Mouse (Mus musculus): ENCODE measurements around the gene Fasn.
"Not testable (repeated sequence)": the region's sequence is repeated elsewhere in the genome, so short reads cannot be mapped to it uniquely, and the experiment has no call there.

Gene Fasn

DNA sequence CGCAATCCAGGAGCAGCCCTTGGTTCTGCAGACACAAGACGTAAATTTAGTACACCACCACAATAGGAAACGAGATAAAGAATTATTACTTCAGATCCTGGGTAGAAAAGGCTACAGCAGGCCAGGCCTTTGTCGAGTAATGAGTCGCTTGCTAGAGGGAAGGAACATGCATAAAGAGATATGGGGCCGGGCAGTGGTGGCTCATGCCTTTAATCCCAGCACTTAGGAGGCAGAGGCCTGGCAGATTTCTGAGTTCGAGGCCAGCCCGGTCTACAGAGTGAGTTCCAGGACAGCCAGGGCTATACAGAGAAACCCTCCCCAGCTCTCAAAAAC, 27.8 kb downstream of the Fasn start:
- no peak for DNase-seq (ENCODE audit: extremely low spot score)

DNA sequence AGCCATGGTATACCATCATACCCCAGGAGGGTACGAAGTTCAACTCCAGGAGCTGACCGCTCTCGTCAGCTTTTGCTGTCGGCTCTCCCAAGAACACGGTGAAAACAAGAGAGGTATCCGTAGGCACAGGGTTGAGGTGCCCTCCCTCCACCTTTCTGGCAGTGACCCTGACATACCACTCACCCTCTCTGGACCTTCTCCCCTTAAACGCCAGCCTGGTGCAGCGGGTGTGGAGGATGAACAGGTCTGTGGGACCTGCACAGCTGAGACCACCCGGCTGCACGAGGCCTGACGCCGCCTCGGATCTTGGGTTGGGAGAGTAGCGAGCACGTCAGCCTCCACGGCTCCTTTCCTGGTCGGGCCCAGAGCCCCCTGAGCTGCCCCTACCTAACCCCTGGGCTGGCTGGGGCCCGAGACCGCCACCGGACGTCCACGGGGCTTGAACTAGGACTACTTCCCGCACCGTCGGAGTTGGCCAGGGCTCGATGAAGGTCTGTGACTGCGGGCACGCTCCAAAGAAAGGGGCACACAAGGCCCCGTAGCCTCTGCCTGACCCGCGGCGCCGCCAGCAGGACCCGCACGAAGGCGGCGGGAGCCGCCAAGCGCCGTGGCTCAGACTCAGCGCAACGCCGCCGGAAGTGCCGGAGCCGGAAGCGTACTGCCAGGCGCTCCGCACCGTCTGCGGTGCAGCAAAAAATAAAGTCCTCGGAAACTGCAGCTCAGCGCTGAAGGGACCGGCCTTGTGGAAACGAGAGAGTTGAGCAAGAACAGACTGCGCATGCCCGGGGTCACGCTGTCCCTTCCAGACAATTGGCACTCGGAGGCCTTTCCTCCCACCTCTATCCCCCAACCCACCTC, 28.4 kb downstream of the Fasn start, which contains the start of gene Dus1l:
Gene Dus1l, minus strand, starts transcription at position 648 of the 858 bp plus-strand sequence.
- DNase-seq (ENCODE audit: extremely low spot score): peak; percentile 99

DNA sequence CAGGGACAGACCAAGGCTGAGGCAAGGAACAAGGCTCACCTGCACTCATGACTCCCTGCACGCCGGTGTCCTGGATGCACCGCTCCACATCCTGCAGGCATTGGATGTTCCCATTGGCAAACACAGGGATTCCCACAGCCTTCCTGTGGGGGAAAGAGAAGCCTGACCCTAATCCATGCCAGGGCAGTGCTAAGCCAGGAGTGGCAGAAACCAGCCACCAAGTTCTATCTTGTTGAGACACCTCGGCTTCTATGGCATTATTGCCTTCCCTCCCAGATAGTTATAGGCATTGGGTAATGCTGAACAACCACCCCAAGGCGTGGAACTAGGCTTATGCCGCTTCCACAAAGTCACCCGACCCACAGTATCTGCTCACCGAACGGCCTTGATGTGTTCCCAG, 31.7 kb downstream of the Fasn start:
- DNase-seq (ENCODE audit: extremely low spot score): no peak

DNA sequence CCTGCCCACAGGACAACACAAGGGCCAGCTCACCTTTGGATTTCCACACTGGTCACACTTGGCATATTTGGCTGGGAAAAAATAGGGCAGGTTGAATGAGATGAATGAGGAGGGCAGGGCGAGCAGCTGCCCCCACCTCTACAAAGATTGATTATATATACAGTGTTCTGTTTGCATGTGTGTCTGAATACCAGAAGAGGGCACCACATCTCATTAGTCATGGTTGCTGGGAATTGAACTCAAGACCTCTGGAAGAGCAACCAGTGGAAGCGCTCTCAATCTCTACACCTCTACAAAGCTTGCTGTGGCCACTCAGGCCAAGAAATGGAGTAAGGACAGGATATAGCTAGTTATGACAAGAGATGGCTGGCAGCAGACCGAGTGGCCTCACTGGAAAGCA, 34.5 kb downstream of the Fasn start:
- no peak for DNase-seq (ENCODE audit: extremely low spot score)

DNA sequence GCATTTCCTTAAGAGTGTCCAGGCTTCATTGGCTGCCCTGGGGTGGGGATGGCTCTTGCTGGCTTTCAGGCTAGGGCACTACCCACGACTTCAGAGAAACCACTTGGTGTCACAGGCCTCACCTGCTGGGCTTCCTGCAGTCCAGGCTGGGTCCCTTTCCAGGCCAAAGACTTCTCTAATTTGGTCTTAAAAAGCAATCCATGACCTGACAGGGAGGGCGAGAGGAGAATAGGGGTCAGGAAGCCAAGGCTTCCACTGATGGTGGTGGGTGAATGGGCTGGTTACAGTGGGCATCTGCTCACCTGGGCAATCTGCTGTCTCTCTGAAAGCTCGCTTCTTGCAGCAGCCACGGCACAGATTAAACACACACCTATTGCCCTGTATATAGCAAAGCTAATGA, 35.0 kb downstream of the Fasn start:
- no peak for DNase-seq (ENCODE audit: extremely low spot score)

DNA sequence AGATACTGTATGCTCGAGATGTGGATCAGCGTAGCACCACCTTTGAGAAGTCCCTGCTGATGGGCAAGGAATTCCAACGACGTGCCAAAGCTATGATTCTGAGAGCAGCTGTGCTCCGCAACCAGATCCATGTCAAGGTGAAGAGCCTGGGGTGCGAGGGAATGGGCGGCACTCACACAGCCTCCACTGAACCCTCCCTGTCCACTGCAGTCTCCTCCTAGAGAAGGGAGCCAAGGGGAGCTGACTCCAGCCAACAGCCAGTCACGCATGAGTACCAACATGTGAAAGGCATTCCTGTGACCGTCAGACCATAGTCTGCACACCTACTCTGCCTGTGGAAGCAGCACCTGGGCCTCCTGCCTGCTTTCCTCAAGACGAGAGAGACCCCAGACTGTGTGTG, 35.9 kb downstream of the Fasn start:
- DNase-seq (ENCODE audit: extremely low spot score): not testable (repeated sequence)

DNA sequence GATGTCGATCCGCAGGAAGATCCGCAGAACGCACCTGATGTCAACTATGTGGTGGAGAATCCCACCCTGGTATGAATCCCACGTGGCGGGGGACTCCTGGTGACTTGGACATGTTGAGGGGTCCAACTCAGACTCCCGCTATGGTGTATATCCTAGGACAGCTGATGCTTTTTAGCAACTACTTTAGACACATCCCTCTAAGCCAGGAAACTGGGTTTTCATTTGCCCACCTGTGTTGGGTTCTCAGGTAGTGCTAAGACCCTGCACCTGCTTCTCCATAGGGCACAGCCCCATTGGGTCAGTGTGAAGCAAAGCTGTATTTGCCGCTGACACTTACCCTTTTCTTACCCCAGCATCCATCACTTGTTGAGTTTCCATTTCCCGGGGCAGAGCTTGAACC, 39.2 kb downstream of the Fasn start:
- no peak for DNase-seq (ENCODE audit: extremely low spot score)

DNA sequence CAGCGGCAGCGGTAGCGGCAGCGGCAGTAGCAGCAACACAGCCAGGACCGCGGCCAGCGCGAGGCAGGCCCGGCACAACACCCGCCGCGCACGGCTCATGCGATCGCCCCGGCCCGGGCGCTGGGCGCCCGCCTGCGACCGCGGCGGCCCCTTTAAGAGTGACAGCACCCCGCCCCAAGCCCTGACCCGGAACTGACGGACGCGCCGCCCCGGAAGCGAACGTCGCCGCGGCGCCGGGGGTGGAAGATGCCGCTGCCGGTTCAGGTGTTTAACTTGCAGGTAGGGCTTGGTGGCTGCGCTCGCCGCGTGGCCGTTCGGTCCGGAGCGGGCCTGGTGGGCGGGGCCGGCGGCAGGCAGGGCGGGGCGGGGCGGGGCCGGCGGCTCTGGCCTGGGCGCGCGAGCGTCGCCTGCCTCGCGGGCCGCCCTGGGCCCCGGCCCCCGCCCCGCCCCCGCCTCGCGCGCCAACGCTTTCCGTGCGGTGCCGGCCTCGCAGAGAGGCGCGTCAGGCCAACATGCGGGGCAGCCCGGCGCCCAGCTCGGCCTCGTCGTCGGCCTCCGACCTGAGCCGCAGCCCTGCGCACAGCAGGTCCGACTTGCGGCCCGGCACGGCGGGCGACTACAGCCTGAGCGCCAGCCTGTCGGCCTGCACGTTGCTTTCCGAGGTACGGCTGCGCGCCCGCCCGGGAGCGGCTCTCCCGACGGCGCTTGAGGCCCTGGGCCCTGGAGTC, 40.1 kb downstream of the Fasn start, which contains the start of the genes Rfng and Gps1:
Gene Rfng, minus strand, starts transcription at position 144 of the 728 bp plus-strand sequence.
Gene Gps1, plus strand, starts transcription at position 209 of the 728 bp plus-strand sequence.
- peak; percentile 85 for DNase-seq (ENCODE audit: extremely low spot score)

DNA sequence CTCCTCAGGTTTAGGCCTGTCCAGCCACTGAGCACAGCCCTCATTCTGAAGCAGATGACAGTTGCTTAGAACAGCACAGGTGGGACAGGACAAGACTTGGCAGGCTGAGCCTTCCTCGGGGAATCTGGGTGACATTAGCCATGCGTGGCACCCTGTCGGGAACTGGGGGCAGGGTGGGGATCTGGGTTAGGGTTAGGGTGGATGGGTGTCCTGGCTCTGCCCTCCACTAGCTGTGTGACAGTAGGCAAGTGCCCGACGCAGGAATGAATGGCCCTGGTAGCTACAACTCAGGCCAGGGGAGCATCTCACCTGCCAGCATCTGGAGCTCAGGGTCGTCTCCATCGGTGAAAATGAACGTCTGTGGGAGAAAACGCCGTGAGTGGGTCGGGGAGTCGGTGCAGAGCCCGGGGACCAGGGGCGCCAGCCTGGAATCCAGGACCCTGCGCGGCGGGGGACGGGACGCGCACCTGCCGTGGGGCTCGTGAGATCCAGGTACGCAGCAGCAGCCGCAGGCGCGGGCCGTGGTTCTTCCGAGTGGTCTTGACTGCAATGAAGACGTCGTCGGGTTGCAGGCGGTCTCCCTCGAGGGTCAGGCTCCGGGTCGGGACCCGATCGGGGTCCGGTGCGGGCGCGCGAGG, 40.8 kb downstream of the Fasn start:
- no peak for DNase-seq (ENCODE audit: extremely low spot score)

DNA sequence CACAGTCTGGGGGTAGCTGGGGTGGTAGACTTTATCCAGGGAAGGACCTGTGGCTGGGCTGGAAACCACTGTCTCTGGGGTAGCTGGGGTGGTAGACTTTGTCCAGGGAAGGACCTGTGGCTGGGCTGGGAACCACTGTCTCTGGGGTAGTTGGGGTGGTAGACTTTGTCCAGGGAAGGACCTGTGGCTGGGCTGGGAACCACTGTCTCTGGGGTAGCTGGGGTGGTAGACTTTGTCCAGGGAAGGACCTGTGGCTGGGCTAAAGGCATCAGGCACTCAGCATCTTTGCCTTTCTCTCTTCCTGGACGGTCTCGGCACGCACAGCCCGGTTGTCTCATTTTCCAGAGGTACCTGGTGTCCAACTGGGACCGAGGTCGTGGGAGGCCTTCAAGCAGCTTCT, 43.0 kb downstream of the Fasn start:
- DNase-seq (ENCODE audit: extremely low spot score): not testable (repeated sequence)

DNA sequence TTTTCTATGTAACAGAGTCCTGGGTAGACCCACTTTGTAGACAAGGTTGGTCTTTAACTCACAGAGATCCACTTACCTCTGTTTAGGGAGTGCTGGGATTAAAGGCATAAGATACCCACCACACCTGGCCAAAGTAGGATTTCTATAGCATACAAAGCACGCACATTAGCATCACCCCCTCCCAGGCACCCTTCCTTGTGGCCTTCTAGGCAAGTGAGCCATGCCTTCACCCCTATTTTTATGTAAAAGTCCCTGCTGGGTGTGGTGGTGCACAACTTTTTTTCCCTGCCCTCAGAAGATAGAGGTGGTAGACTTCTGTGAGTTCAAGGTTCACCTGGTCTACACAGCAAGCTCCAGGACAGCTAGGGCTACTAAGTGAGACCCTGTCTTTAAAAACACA, 44.5 kb downstream of the Fasn start:
- no peak for DNase-seq (ENCODE audit: extremely low spot score)

DNA sequence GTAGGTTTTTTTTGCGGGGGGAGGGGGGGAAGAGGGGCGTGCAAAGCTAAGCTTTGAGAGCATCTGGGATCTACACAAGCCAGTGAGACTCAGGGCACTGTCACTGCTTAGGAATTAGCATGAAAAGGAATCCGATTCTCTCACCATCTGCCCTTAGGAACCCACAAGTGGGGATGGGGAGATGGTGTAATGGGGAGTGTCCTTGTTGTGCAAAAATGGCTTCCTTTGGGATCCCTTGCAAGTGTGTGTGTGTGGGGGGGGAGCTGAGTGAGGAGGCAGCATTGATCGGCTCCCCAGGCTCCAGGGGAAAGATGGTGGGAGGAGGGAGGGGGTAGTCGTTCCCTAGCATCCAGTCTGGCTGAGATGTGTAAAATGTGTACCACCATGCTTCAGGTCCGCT, 47.2 kb downstream of the Fasn start:
- DNase-seq (ENCODE audit: extremely low spot score): no peak

DNA sequence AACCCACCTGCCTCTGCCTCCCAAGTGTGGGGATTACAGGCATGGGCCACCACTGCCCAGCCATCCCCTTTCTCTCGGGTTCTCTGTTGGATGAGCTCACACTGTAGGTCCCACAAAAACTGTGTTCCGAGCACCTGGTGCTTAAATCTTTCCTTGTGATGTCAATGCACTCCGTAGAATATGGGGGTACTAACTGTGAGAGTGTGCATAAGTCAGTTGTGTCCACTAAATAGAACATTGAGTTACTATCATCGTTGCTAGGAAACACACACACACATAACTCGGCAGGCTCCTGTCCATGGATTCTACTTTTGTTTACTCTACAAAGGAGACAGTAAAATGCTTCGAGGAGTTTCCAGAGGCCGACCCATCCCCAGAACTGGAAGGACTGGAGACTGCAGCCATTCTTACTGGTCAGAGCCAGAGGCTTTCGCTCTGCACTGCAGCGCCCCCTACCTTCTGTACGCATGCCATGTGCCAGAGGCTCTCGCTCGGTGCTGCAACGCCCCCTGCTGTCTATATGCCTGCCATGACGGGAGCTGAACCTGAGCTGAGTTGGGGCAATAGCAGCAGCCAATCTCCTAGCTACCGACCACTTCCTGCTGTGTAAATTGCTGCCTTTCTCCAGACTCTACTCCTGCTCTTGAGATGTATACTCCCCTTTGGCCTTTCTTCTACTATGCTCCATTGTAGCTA, 48.4 kb downstream of the Fasn start:
- DNase-seq (ENCODE audit: extremely low spot score): peak; percentile 94

DNA sequence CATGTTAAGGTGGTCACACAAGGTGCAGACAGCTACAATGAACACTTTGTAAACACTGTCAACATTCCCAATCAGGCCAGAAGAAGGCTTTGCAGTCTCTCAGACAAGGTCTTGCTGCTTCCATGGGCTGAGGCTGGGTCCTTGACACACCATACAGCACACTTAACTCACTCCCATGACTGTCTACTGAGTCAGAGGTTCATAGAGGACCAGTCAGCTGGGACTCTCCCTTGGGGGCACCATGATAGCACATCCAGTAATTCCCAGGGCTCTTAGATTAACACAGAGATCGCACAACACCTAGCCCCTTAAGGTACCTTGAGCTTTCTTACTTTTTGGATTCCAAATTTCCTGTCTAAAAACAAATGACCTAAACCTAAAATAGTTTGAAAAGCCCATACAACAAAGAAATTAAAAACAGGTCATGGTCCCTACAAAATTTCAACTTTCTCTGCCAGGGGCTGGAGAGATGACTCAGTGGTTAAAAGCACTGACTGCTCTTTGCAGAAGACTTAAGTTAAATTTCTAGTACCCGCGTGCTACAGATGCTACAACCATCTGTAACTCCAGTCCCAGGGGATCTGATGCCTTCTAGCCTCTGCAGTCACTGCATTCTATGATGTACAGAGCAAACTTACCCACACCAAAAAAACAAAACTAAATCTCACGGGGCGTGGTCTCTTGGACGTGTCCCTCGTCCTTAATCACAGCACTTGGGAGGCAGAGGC, 50.7 kb downstream of the Fasn start:
- DNase-seq (ENCODE audit: extremely low spot score): no peak

DNA sequence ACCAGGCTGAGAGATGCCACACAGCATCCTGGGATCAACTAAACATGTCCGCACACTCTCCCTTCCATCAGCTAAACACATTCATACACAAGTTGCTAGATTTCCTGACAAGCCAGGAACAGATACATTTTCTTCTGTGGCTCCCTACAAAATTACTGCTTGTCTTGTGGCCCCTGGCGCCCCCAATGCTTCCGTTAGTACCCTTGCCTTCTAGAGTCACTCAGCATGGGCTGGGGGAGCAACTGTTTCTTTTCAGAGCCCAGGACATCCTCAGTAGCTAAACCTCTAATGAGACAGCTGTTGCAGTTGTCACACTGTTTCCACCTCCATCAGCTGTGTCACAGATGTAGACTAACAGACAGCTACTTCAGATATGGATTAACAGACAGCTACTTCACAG, 51.6 kb downstream of the Fasn start:
- DNase-seq (ENCODE audit: extremely low spot score): no peak

DNA sequence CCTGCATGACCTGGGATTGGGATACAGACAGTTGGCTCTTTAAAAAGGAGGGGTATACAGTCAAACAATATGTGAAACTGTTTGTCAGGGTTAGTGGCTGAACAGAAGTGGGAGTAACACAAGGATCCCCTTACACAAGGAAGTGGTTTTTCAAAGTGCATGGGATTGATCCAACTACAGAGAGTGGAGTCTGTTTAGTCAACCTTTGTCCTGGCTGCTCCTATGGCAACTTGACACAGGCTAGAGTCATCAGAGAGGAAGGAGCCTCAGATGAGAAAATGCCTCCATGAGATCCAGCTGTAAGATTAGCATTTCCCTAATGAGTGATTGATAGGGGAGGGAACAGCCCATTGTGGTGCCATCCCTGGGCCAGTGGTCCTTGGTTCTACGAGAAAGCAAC, 56.1 kb downstream of the Fasn start:
- DNase-seq (ENCODE audit: extremely low spot score): no peak

DNA sequence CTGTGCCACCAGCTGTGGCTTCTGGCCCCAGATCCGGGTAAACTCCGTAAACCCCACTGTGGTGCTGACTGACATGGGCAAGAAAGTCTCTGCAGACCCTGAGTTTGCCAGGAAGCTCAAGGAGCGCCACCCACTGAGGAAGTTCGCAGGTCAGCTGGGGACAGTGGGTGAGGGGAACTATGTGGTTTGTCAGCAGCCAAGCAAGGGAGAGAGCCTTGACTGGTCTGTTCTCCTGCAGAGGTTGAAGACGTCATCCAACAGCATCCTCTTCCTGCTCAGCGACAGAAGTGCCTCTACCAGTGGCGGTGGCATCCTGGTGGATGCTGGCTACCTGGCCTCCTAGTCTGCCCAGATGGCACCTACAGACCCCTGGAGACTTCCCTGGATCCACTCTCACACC, 57.3 kb downstream of the Fasn start:
- not testable (repeated sequence) for DNase-seq (ENCODE audit: extremely low spot score)

DNA sequence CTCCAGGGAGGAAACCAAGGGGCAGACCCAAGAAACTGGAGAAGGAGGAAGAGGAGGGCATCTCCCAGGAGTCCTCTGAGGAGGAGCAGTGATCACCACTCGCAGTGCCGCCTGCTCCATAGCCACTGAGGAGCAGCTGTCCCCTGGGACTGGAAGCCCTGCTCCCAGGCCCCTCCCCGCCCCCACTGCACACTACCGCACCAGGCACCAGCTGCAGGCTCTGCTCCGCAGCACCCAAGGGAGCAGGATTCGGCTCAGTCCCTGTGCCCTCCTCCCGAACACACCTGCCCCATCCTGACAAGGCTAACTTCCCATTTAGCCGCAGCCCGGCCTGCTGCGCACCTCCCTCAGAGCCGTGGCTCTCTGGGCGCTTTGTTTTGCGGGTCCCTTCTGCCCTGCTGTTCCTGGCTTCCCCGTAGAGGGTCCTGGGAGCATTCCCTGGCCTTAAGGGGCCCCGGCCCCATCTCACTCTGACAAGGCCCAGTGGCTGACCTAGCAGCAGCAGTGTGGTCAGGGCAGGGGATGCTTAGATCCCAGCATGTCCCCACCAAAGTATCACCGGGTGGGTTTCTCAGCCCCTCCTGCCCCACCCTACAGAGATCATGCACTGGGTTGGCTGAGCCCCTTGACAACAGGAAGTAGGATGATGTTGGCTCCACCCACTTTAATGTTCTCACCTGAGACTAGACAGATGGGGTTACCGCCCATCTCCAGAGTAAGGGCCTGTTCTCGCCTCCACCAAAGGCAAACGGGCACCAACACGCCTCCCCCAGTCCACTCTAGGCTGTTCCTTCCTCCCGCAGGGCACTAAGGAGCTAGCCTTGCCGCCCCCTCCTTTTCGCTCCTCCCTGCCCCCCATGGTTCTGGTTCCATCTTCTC, 61.0 kb downstream of the Fasn start:
- DNase-seq (ENCODE audit: extremely low spot score): not testable (repeated sequence)

DNA sequence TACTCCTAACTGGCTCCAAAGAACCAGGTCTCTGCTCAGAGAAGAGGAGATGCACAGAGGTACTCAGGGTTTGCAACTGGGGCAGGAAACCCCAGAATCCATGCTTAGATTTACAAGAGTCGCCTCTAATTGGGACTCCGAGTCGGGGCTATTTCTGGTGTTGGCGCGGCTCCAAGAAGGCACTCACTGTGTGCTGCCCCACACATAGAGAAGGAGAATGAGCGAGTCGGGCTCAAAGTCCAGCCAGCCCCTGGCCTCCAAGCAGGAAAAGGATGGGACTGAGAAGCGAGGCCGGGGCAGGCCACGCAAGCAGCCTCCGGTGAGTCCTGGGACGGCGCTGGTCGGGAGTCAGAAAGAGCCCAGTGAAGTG, 61.7 kb downstream of the Fasn start, which contains the start of gene Hmga1b:
Gene Hmga1b, plus strand, starts transcription at position 123 of the 370 bp plus-strand sequence.
- not testable (repeated sequence) for DNase-seq (ENCODE audit: extremely low spot score)

Measured in embryo, embryonic 9.5 days (tissue).